Mouse (Mus musculus) MEL (cell line): Measurements from ENCODE around the gene Dazl.

Experiments
- CTCF ChIP-seq, 3 experiments: IDR thresholded peaks in 2 of 3; conservative IDR thresholded peaks in 1 of 3; 2 replicates each; pipeline ENCODE4 v1.5.1; 2011 to 2012; ENCODE audit warnings: low read length in 3 of 3, low read depth in 2 of 3, mild to moderate bottlenecking in 2 of 3, improper control_type of control experiment in 1 of 3, inconsistent platforms in 1 of 3, mixed read lengths in 1 of 3, moderate library complexity in 1 of 3; ENCODE audit not compliant: control insufficient read depth in 1 of 3, insufficient read depth in 1 of 3, poor library complexity in 1 of 3, severe bottlenecking in 1 of 3
- E2F4 ChIP-seq: IDR thresholded peaks from 2 replicates; pipeline ENCODE4 v1.6.1; 2011; ENCODE audit warnings: low read depth, low read length, improper control_type of control experiment, borderline replicate concordance
- EP300 ChIP-seq, 2 experiments: IDR thresholded peaks; 2 replicates each; pipeline ENCODE4 v1.6.1; 2011; ENCODE audit warnings: improper control_type of control experiment in 2 of 2, low read length in 2 of 2, low read depth in 1 of 2, mild to moderate bottlenecking in 1 of 2
- GATA1 ChIP-seq: IDR thresholded peaks from 2 replicates; pipeline ENCODE4 v1.6.1; 2011; ENCODE audit warnings: low read depth, low read length, improper control_type of control experiment
- JUND ChIP-seq: IDR thresholded peaks from 2 replicates; pipeline ENCODE4 v1.6.1; 2011; ENCODE audit warnings: low read depth, mild to moderate bottlenecking, improper control_type of control experiment, low read length
- MYC ChIP-seq: IDR thresholded peaks from 2 replicates; pipeline ENCODE4 v1.6.1; 2011; ENCODE audit warnings: low read depth, mild to moderate bottlenecking, low read length, improper control_type of control experiment, moderate library complexity
- POLR2A ChIP-seq, 2 experiments: IDR thresholded peaks; 2 replicates each; pipeline ENCODE4 v1.6.1; 2011 to 2012; ENCODE audit warnings: low read length in 2 of 2, mild to moderate bottlenecking in 2 of 2, control low read depth in 1 of 2, improper control_type of control experiment in 1 of 2, low read depth in 1 of 2, moderate library complexity in 1 of 2; ENCODE audit not compliant: control insufficient read depth in 1 of 2, insufficient read depth in 1 of 2, poor library complexity in 1 of 2
- POLR2AphosphoS2 ChIP-seq: IDR thresholded peaks from 2 replicates; pipeline ENCODE4 v1.6.1; 2011; ENCODE audit warnings: low read length, improper control_type of control experiment
- TBP ChIP-seq: IDR thresholded peaks from 2 replicates; pipeline ENCODE4 v1.8.0; 2011; ENCODE audit warnings: low read depth, low read length, improper control_type of control experiment
- USF1 ChIP-seq: IDR thresholded peaks from 2 replicates; pipeline ENCODE4 v1.6.1; 2014; ENCODE audit warnings: low read depth, mild to moderate bottlenecking, inconsistent platforms, low read length, improper control_type of control experiment, moderate library complexity
- ZMIZ1 ChIP-seq: IDR thresholded peaks from 2 replicates; pipeline ENCODE4 v1.6.1; 2012; ENCODE audit warnings: low read depth, mild to moderate bottlenecking, inconsistent platforms, low read length, improper control_type of control experiment, moderate library complexity

DNA sequence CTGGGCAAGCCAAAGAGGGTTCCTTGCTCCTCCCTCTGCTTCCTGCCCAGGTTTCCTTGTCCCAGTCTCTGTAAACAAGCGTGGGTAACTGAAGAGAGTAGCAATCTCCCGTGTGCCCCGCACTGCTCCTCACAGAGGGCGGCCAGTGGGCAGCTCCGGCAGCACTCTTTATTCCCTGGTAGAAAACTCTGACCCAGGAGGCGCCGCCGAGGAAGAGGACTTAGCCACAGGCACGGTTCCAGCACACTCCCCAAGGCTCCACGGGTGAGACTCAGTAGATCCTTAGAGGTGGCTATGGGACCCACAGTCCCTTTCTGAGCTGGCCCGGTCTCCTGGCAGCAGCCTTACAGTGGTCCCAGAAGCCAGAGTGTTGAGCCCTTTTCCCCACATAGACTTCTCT is 50.1 kb downstream of the Dazl start:
- TF ChIP-seq CTCF (IDR thresholded peaks at IDR 0.05 in 2 of 3, conservative IDR thresholded peaks at IDR 0.05 in 1 of 3; ENCODE audit: control insufficient read depth in 1 of 3, insufficient read depth in 1 of 3, low read depth in 2 of 3, low read length in 3 of 3, poor library complexity in 1 of 3, severe bottlenecking in 1 of 3), result no peak
- TF ChIP-seq GATA1, result no peak
- no peak for TF ChIP-seq E2F4
- TF ChIP-seq USF1, result no peak
- TF ChIP-seq TBP, result no peak
- TF ChIP-seq POLR2AphosphoS2, result no peak
- TF ChIP-seq ZMIZ1, result no peak
- no peak for TF ChIP-seq JUND
- TF ChIP-seq POLR2A (IDR thresholded peaks at IDR 0.05; ENCODE audit: control insufficient read depth in 1 of 2, insufficient read depth in 1 of 2, low read depth in 1 of 2, low read length in 2 of 2, poor library complexity in 1 of 2), result no peak
- TF ChIP-seq EP300 (IDR thresholded peaks at IDR 0.05; ENCODE audit: low read depth in 1 of 2, low read length in 2 of 2), result no peak
- no peak for TF ChIP-seq MYC
